Mouse (Mus musculus): ENCODE measurements at regions not wholly inside any gene's neighbourhood (a gene's known extent, or its start where the extent isn't known, plus 50 kb on each side); places are given as distances from the start of the nearest gene placed in this dataset.

- TF ChIP-seq CTCF (IDR thresholded peaks at IDR 0.05; ENCODE audit: control insufficient read depth, insufficient read depth, insufficient replicate concordance, low read depth, low read length) (no peak), POLR2A (IDR thresholded peaks at IDR 0.05; ENCODE audit: control insufficient read depth, low read depth, low read length) (no peak)
Observed at GRCm38 (mm10) chr2:137938831-137939480, 317.4 kb upstream of the Btbd3 start.
